Mouse (Mus musculus) hematopoietic stem cell, adult 5-6 weeks (primary cell): ENCODE measurements around the gene Lep. TPM values are rescaled to one million over a fixed set of nuclear protein-coding genes. Genes with fewer than 3 reads are reported as not detected.
A peak's percentile ranks its signal among the peaks of the same experiment; 100 is the strongest.

Source experiments
- ATAC-seq, 2 experiments: fragments of 125-278 bp in 1 of 2; replicated peaks in 1 of 2; 2 replicates each; pipeline ENCODE4 v1.8.0; 2016 to 2017; ENCODE audit warnings: inconsistent platforms in 2 of 2, mild to moderate bottlenecking in 2 of 2, moderate number of reproducible peaks in 2 of 2, low read depth in 1 of 2, moderate TSS enrichment in 1 of 2; ENCODE audit not compliant: low FRiP score in 2 of 2, poor library complexity in 2 of 2, severe bottlenecking in 2 of 2, insufficient read depth in 1 of 2, low TSS enrichment in 1 of 2
- total RNA-seq: library from RNA; stranded (forward); fragments of 172-1452, 232-1000 nt; gene quantifications from 2 replicates; pipeline ENCODE4 v1.2.3, GENCODE M21; 2017

Gene Lep
- total RNA-seq, 1 experiment from 2014 or later: not detected

GRCm38 (mm10) chr6:29032411-29032810, 27.6 kb upstream of the Lep start:
- peak in 1 of 2 experiments; percentile 36; a peak in 1 of 4 replicates for ATAC-seq

- ATAC-seq: no peak
Measured at GRCm38 (mm10) chr6:29033981-29034646, 25.9 kb upstream of the Lep start.

GRCm38 (mm10) chr6:29036698-29037097, 23.3 kb upstream of the Lep start:
- ATAC-seq: no peak

GRCm38 (mm10) chr6:29040266-29040665, 19.8 kb upstream of the Lep start:
- peak in 1 of 2 experiments; percentile 24; a peak in 2 of 4 replicates for ATAC-seq

- ATAC-seq: no peak
Measured at GRCm38 (mm10) chr6:29044029-29044428, 16.0 kb upstream of the Lep start.

- no peak for ATAC-seq
Measured at GRCm38 (mm10) chr6:29049926-29050325, 10.1 kb upstream of the Lep start.

- ATAC-seq: no peak
Measured at GRCm38 (mm10) chr6:29052188-29052587, 7.8 kb upstream of the Lep start.

GRCm38 (mm10) chr6:29053181-29053580, 6.8 kb upstream of the Lep start:
- no peak for ATAC-seq

- ATAC-seq: no peak
Measured at GRCm38 (mm10) chr6:29056377-29056776, 3.6 kb upstream of the Lep start.

- no peak for ATAC-seq
Measured at GRCm38 (mm10) chr6:29066389-29066790, 6.4 kb downstream of the Lep start.

- no peak for ATAC-seq
Measured at GRCm38 (mm10) chr6:29072258-29072657, 12.2 kb downstream of the Lep start.

- no peak for ATAC-seq
Measured at GRCm38 (mm10) chr6:29073462-29074132, 13.6 kb downstream of the Lep start.

- no peak for ATAC-seq
Measured at GRCm38 (mm10) chr6:29074133-29074469, 14.1 kb downstream of the Lep start.

- no peak for ATAC-seq
Measured at GRCm38 (mm10) chr6:29079291-29079690, 19.3 kb downstream of the Lep start.

GRCm38 (mm10) chr6:29081826-29082363, 21.9 kb downstream of the Lep start:
- ATAC-seq: no peak

- no peak for ATAC-seq
Measured at GRCm38 (mm10) chr6:29082776-29083354, 22.8 kb downstream of the Lep start.

GRCm38 (mm10) chr6:29084401-29084800, 24.4 kb downstream of the Lep start:
- no peak for ATAC-seq

- no peak for ATAC-seq
Measured at GRCm38 (mm10) chr6:29087921-29088709, 28.1 kb downstream of the Lep start.
